Mouse (Mus musculus): ENCODE data around the gene B4galt5. TPM values are rescaled to one million over a fixed set of nuclear protein-coding genes. Genes with fewer than 3 reads are reported as not detected.

B4galt5 gene
- polyA plus RNA-seq, 2 experiments, result 2.3 TPM

DNA sequence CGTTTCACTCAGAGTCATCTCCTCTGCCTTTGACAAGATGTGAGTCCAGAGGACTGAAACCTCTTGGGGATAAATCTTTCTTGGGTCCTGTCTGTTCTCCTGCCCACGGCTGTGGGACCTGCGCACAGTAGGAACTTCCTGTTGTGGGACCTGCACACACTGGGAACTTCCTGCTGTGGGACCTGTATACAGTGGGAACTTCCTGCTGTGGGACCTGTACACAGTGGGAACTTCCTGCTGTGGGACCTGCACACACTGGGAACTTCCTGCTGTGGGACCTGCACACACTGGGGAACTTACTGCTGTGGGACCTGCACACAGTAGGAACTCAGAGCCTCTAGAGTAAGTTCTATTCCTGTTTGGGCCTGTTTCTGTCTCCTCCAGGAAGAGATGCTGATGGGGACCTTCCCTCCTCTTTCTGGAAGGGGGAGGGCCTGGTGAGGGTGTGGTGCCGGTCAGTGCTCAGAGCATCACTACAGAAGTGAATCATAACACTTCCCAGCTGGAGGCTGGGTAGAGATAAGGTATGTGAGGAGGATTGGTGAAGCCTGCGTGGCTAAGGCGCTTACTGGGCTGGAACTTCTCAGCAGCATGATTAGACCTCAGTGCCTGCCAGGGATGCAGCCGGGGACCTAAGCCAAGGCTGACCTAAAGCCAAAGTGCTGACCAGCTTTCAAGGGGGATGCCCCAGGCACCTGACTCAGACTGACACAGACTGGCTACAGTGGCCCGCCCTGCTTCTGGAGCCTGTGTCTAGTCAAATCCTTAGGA lies 85.8 kb downstream of the B4galt5 start:
- Histone ChIP-seq H3K4me3 (ENCODE audit: insufficient read depth in 1 of 2, low read depth in 2 of 2, low read length in 2 of 2) (no peak overlapping the region), H3K27ac (no peak overlapping the region), H3K4me2 (ENCODE audit: low read depth) (no peak overlapping the region), H3K27me3 (ENCODE audit: control insufficient read depth, insufficient read depth, low read length) (no peaks in the 10 kb centered on the region), H3K9ac (replicated peaks) (no peak overlapping the region), H3K4me1 (replicated peaks; ENCODE audit: control insufficient read depth in 2 of 2, insufficient read depth in 2 of 2, low read length in 1 of 2) (no peaks in the 10 kb centered on the region), H3K9me3 (ENCODE audit: control insufficient read depth, low read length) (no peaks in the 10 kb centered on the region), H3K36me3 (replicated peaks; ENCODE audit: control insufficient read depth, insufficient read depth, low read depth) (no peaks in the 10 kb centered on the region)
- 70% methylated on average over 8 of the region's 8 CpGs for WGBS (ENCODE audit: insufficient replicate concordance)
- DNase-seq (ENCODE audit: low read depth in 3 of 3, low spot score in 3 of 3), result no peak
- ATAC-seq (ENCODE audit: insufficient read depth), result no peak
- TF ChIP-seq CTCF (IDR thresholded peaks at IDR 0.05; ENCODE audit: low read depth) (no peak), EP300 (IDR thresholded peaks at IDR 0.05; ENCODE audit: low read depth) (no peak)

GRCm38 (mm10) chr2:167262433-167262832 lies 86.5 kb downstream of the B4galt5 start:
- WGBS (ENCODE audit: insufficient replicate concordance), result 78% methylated on average over 10 of the region's 10 CpGs
- ATAC-seq (ENCODE audit: insufficient read depth), result no peak

GRCm38 (mm10) chr2:167261106-167261505 lies 87.9 kb downstream of the B4galt5 start:
- Histone ChIP-seq H3K9ac (replicated peaks) (no peak overlapping the region), H3K27ac (no peak overlapping the region), H3K4me2 (ENCODE audit: low read depth) (no peak overlapping the region), H3K4me3 (ENCODE audit: insufficient read depth in 1 of 2, low read depth in 2 of 2, low read length in 2 of 2) (no peak overlapping the region), H3K36me3 (replicated peaks; ENCODE audit: control insufficient read depth, insufficient read depth, low read depth) (no peaks in the 10 kb centered on the region), H3K9me3 (ENCODE audit: control insufficient read depth, low read length) (no peaks in the 10 kb centered on the region), H3K27me3 (ENCODE audit: control insufficient read depth, insufficient read depth, low read length) (no peaks in the 10 kb centered on the region), H3K4me1 (replicated peaks; ENCODE audit: control insufficient read depth in 2 of 2, insufficient read depth in 2 of 2, low read length in 1 of 2) (no peaks in the 10 kb centered on the region)
- WGBS (ENCODE audit: insufficient replicate concordance), result 63% methylated on average over 4 of the region's 4 CpGs
- DNase-seq (ENCODE audit: low read depth in 3 of 3, low spot score in 3 of 3) (no peak), ATAC-seq (ENCODE audit: insufficient read depth) (no peak)
- TF ChIP-seq EP300 (IDR thresholded peaks at IDR 0.05; ENCODE audit: low read depth), result no peak
- no peak for TF ChIP-seq CTCF (IDR thresholded peaks at IDR 0.05; ENCODE audit: low read depth)

More at GRCm38 (mm10) chr2:167262433-167262832, 86.5 kb downstream of the B4galt5 start:
- no peaks in the 10 kb centered on the region for H3K36me3 ChIP-seq (replicated peaks; ENCODE audit: control insufficient read depth, insufficient read depth, low read depth)
- no peaks in the 10 kb centered on the region for H3K9me3 ChIP-seq (ENCODE audit: control insufficient read depth, low read length)
- no peak overlapping the region for H3K27ac ChIP-seq
- no peak for DNase-seq (ENCODE audit: low read depth in 3 of 3, low spot score in 3 of 3)
- no peaks in the 10 kb centered on the region for H3K4me1 ChIP-seq (replicated peaks; ENCODE audit: control insufficient read depth in 2 of 2, insufficient read depth in 2 of 2, low read length in 1 of 2)
- TF ChIP-seq EP300 (IDR thresholded peaks at IDR 0.05; ENCODE audit: low read depth) (no peak), CTCF (IDR thresholded peaks at IDR 0.05; ENCODE audit: low read depth) (no peak)
- H3K27me3 ChIP-seq (ENCODE audit: control insufficient read depth, insufficient read depth, low read length), result no peaks in the 10 kb centered on the region
- H3K9ac ChIP-seq (replicated peaks), result no peak overlapping the region
- no peak overlapping the region for H3K4me2 ChIP-seq (ENCODE audit: low read depth)
- no peak overlapping the region for H3K4me3 ChIP-seq (ENCODE audit: insufficient read depth in 1 of 2, low read depth in 2 of 2, low read length in 2 of 2)

- no peak overlapping the region for H3K4me3 ChIP-seq (ENCODE audit: insufficient read depth in 1 of 2, low read depth in 2 of 2, low read length in 2 of 2)
These were observed 91.2 kb downstream of the B4galt5 start for GRCm38 (mm10) chr2:167257790-167258189.

DNA sequence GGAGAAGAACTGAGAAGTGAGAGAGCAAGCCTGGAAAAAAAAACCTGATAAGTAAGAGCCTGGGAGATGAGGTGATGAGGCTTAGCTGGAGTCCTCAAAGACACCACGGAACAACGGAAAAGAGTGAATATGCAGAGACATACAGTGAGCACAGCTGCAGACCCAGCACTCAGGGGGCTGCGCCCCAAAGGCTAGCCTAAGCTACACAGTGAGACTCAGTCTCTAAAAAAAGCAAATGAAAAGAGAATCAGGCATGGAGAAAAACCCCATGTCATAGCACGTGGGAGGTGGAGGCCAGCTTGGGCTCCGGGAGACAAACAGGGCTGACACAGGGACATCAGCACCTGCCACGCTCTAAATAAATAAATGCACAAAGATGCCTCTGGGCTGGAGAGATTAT lies 94.2 kb downstream of the B4galt5 start:
- no peak for ATAC-seq (ENCODE audit: insufficient read depth)
- Histone ChIP-seq H3K27me3 (ENCODE audit: control insufficient read depth, insufficient read depth, low read length) (no peaks in the 10 kb centered on the region), H3K27ac (no peak overlapping the region), H3K9ac (replicated peaks) (no peak overlapping the region), H3K4me3 (ENCODE audit: insufficient read depth in 1 of 2, low read depth in 2 of 2, low read length in 2 of 2) (no peak overlapping the region), H3K36me3 (replicated peaks; ENCODE audit: control insufficient read depth, insufficient read depth, low read depth) (no peaks in the 10 kb centered on the region), H3K4me1 (replicated peaks; ENCODE audit: control insufficient read depth in 2 of 2, insufficient read depth in 2 of 2, low read length in 1 of 2) (no peaks in the 10 kb centered on the region), H3K4me2 (ENCODE audit: low read depth) (no peak overlapping the region), H3K9me3 (ENCODE audit: control insufficient read depth, low read length) (no peaks in the 10 kb centered on the region)
- TF ChIP-seq CTCF (IDR thresholded peaks at IDR 0.05; ENCODE audit: low read depth) (no peak), EP300 (IDR thresholded peaks at IDR 0.05; ENCODE audit: low read depth) (no peak)
- DNase-seq (ENCODE audit: low read depth in 3 of 3, low spot score in 3 of 3), result no peak
- 64% methylated on average over 6 of the region's 6 CpGs for WGBS (ENCODE audit: insufficient replicate concordance)

More at GRCm38 (mm10) chr2:167257790-167258189, 91.2 kb downstream of the B4galt5 start:
- TF ChIP-seq EP300 (IDR thresholded peaks at IDR 0.05; ENCODE audit: low read depth) (no peak), CTCF (IDR thresholded peaks at IDR 0.05; ENCODE audit: low read depth) (no peak)
- no peaks in the 10 kb centered on the region for H3K36me3 ChIP-seq (replicated peaks; ENCODE audit: control insufficient read depth, insufficient read depth, low read depth)
- DNase-seq (ENCODE audit: low read depth in 3 of 3, low spot score in 3 of 3) (no peak), ATAC-seq (ENCODE audit: insufficient read depth) (no peak)
- H3K4me2 ChIP-seq (ENCODE audit: low read depth), result no peak overlapping the region
- no peak overlapping the region for H3K9ac ChIP-seq (replicated peaks)
- no peaks in the 10 kb centered on the region for H3K9me3 ChIP-seq (ENCODE audit: control insufficient read depth, low read length)
- no peaks in the 10 kb centered on the region for H3K27me3 ChIP-seq (ENCODE audit: control insufficient read depth, insufficient read depth, low read length)
- no peaks in the 10 kb centered on the region for H3K4me1 ChIP-seq (replicated peaks; ENCODE audit: control insufficient read depth in 2 of 2, insufficient read depth in 2 of 2, low read length in 1 of 2)
- H3K27ac ChIP-seq, result no peak overlapping the region
- 51% methylated on average over 3 of the region's 3 CpGs for WGBS (ENCODE audit: insufficient replicate concordance)
